Mouse (Mus musculus) brain, embryonic 14.5 days (tissue): ENCODE data around the gene Cotl1.

ENCODE experiments used
- CTCF ChIP-seq: fragments of 200-500 bp; IDR thresholded peaks from 2 replicates; pipeline ENCODE4 v1.5.1; 2012; ENCODE audit warnings: inconsistent platforms, mild to moderate bottlenecking, moderate library complexity, borderline replicate concordance; ENCODE audit not compliant: insufficient read depth, insufficient read length; ENCODE audit errors: extremely low read depth
- POLR2A ChIP-seq: fragments of 200-500 bp; IDR thresholded peaks from 2 replicates; pipeline ENCODE4 v1.6.1; 2012; ENCODE audit warnings: mild to moderate bottlenecking, inconsistent platforms, borderline replicate concordance; ENCODE audit not compliant: poor library complexity, insufficient read depth, insufficient read length, severe bottlenecking; ENCODE audit errors: extremely low read depth

DNA sequence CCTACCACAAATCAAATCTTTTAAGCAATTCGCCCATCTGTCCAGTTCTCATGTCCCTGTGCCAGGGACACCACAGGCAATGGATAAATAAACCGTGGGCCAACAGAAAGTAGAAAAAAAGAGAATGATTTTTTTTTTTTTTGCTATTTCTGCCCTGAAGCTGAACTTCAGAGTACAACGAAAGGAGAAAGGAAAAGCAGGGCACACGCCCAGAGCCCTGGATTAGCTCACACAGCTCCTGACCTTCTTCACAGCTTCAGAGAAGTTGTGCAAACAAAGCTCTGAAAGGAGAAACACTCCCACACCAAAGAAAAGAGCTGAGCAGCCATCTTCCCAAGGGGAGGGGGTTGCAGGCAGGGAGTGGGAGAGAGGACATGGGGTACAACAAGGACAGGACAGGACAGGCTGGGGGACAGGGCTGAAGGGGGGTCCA lies 12.6 kb downstream of the Cotl1 start:
- TF ChIP-seq CTCF (no peak), POLR2A (no peak)
